Mouse (Mus musculus): ENCODE measurements at regions not wholly inside any gene's neighbourhood (a gene's known extent, or its start where the extent isn't known, plus 50 kb on each side); places are given as distances from the start of the nearest gene placed in this dataset.

DNA sequence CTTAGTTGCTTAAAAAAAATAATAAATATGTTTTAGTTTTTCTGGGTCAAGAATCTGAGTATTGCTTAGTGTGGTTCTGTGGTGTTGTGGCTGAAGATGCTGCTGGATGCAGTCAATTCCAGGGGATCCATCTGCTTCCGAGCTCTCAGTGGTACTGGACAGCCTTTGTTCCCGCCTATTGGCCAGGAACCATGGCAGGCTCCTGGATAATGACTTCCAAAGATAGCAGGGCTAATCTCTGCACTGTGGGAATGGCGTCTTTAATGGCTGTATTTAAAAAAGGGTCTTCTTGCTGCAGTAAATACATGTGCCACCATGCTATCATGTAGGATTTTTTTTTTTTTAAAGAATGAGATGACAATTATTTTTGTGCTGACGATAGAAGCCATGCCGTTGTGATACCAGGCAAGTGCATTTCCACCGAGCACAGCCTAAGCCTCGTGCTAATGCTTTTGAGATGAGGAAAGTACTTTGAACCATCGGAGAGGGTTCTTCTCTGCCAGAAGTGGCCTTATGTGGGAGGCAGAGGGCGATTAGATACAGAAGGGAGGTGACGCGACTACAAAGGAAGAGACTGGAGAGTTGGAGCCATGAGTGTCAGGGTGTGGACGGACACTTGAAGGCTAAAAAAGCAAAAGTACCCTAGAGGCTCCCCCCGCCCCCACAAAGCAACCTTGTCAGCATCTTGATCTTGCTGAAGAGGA lies 50.7 kb upstream of the Rgs8 start:
- TF ChIP-seq CTCF (IDR thresholded peaks at IDR 0.05; ENCODE audit: borderline replicate concordance, extremely low read depth, insufficient read depth, insufficient read length) (no peak), POLR2A (IDR thresholded peaks at IDR 0.05; ENCODE audit: borderline replicate concordance, extremely low read depth, insufficient read depth, insufficient read length, poor library complexity, severe bottlenecking) (no peak)
- peak; percentile 55 for DNase-seq (ENCODE audit: low read depth)

DNA sequence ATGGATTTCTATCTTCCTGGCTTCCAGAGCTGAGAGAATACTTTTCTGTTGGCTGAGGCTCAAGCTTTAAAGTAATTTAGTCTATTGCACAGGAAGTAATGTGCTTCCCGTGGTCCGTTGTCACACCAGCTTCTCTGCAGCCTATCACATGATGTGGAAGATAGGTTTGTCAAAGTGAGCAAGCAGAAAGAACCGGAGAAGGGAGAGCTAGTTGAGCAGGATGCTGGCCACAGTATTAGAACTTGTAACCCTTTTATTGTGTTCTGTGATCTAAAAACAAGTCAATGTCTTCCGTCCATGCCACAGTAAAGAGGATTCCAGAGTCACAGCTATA lies 50.2 kb upstream of the Rgs8 start:
- no peak for DNase-seq (ENCODE audit: low read depth)
- TF ChIP-seq POLR2A (IDR thresholded peaks at IDR 0.05; ENCODE audit: borderline replicate concordance, extremely low read depth, insufficient read depth, insufficient read length, poor library complexity, severe bottlenecking) (no peak), CTCF (IDR thresholded peaks at IDR 0.05; ENCODE audit: borderline replicate concordance, extremely low read depth, insufficient read depth, insufficient read length) (no peak)

Data from brain, embryonic 14.5 days (tissue).